Mouse (Mus musculus) hematopoietic stem cell, adult 5-6 weeks (primary cell): Measurements from ENCODE around the gene B3galt6. TPM values are rescaled to one million over a fixed set of nuclear protein-coding genes. Genes with fewer than 3 reads are reported as not detected.
A peak's percentile ranks its signal among the peaks of the same experiment; 100 is the strongest.

Source experiments
- ATAC-seq, 2 experiments: fragments of 125-278 bp in 1 of 2; replicated peaks in 1 of 2; 2 replicates each; pipeline ENCODE4 v1.8.0; 2016 to 2017; ENCODE audit warnings: inconsistent platforms in 2 of 2, mild to moderate bottlenecking in 2 of 2, moderate number of reproducible peaks in 2 of 2, low read depth in 1 of 2, moderate TSS enrichment in 1 of 2; ENCODE audit not compliant: low FRiP score in 2 of 2, poor library complexity in 2 of 2, severe bottlenecking in 2 of 2, insufficient read depth in 1 of 2, low TSS enrichment in 1 of 2
- total RNA-seq: library from RNA; stranded (forward); fragments of 172-1452, 232-1000 nt; gene quantifications from 2 replicates; pipeline ENCODE4 v1.2.3, GENCODE M21; 2017

B3galt6 gene
- total RNA-seq = 8.6 and 11.8 TPM in 2 replicates

DNA sequence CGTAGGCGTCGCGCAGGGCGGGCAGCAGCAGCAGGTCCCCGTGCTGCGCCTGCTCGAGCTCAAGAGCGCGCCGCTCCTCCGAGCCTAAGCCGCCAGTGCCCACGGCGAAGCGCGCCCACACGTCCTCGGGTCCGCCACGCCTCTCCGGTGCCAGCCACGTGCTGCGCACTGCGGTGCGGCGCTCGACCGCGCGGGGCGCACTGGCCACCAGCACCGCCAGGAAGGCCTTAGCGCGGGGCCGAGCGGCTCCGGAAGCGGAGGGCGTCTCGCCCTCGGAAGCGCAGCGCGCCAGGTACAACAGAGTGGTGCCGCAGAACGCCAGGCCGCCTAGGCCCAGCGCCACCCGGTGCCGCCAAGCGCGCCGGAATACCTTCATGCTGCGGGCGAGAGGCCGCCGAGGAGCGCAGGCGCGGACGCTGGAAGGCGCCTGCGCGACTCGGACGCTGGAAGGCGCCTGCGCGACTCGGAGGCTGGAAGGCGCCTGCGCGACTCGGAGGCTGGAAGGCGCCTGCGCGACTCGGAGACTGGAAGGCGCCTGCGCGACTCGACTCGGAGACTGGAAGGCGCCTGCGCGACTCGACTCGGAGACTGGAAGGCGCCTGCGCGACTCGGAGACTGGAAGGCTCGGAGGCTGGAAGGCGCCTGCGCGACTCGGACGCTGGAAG is at the start of gene B3galt6, which contains the start of gene Sdf4:
TSS of gene B3galt6 (minus strand) at position 409 of the 665 bp plus-strand sequence.
TSS of gene Sdf4 (plus strand) at position 632 of the 665 bp plus-strand sequence.
- ATAC-seq = peak; percentile 77 to 78

GRCm38 (mm10) chr4:156034901-156035300 is 42.5 kb upstream of the B3galt6 start:
- ATAC-seq = 0 out of 4 replicates have a peak, but pooled peaks of 1 of the 2 experiments have one; percentile 2

GRCm38 (mm10) chr4:156034301-156034700 is 41.9 kb upstream of the B3galt6 start:
- ATAC-seq = no peak

DNA sequence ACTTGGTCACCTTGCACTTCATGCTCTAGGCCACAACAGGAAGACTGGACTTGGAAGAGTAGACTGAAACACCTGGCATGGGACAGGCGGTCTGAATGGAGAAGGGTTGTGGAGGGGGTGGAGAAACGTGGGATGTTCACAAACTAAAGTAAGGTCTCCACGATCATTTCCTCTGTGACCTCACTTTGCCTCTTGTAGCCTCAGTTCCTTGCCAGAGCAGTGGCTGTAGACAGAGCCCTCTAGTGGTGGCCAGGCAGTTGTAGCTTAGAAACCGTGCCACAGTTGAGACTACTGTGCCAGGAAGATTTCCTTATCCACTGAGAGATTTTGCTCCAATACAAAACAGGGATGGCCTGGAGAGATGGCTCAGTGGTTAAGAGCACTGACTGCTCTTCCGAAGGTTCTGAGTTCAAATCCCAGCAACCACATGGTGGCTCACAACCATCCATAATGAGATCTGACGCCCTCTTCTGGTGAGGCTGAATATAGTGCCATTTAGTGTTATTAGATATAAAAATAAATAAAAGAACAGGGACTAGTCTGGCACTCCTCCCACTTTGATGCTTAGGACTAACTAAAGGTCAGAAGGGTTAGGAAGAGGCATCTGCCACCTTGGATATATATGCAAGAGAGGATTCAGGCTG is 41.1 kb upstream of the B3galt6 start:
- ATAC-seq = peak; percentile 47 to 60; a peak in 2 of 4 replicates

DNA sequence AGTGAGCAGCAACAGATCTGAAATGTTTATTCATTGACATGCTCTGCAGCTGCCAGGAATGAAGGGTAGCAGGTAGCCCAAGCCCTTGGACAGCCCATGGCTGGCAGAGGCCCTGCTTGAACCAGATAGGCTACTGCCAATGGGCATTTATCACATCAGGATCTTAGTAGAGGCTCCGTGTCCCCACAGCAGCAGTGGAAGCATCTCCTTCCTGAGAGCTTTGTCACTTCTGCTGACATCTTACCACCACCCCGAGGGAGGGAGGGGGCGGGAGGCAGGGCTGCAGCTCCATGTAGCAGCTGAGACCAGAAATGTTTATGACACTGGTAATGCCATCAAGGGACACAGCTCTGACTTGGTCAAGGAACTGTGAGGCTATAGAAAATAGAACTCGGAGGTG is 40.4 kb upstream of the B3galt6 start:
- no peak for ATAC-seq

GRCm38 (mm10) chr4:156031593-156032391 is 39.3 kb upstream of the B3galt6 start:
- peak; percentile 67 to 74 for ATAC-seq

DNA sequence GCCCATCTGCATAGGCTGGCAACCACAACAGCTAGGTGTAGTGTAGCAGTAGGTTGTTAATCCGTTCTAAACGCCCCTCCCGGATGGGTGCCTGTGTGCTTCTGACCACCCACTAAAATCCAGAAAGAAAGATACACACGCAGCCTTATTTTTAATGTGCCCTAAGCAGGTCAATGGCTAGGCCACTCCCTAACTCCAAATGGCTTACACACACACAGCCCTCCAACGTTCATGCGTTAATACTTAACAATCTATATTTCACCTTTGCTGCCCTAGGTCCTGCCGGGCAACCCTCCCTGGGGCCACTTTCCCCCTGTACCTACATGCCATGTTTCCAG is 38.8 kb upstream of the B3galt6 start:
- no peak for ATAC-seq

DNA sequence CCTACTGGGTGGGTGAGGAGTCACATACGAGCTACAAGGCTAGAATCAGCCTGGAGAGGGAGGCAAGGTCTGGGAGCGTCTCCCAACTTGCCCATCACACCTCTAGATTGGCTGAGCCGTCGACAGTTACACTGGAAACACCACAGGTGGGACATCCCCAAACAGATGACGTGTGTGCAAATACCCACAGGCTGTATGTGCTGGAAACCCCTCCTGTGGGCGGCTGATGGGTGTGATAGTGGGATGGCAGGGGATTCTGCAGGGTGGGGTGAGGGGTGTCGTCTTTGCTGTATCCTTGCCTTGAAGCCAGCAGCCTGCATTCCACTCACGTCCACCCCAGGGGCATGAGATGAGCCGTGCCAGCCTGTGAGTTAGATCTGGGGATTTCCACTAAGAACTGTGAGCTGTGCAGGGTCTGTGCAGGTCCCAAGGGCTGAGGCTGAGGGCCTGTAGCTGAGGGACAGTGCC is 38.2 kb upstream of the B3galt6 start:
- no peak for ATAC-seq

DNA sequence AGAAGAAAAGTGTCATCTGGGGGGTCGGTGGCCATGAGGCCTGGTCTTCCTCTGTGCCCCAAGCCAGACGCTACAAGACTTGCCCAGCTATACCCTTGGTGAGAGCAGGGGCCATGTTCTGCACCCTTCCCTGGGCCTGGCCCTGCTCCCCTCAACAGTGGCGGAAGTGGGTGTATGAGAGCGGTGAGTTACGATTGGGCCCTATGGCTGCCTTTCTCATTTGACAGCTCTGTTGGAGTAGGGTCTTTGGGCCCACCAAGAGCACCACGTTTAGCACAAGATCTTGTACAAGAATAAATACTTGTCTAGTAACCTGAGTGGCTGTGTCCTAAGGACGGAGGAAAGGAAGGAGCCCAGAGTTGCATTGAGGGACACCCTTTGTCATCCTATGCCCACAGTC is 36.1 kb upstream of the B3galt6 start:
- no peak for ATAC-seq

GRCm38 (mm10) chr4:156026013-156026412 is 33.6 kb upstream of the B3galt6 start, which contains the start of gene Tnfrsf18:
Gene Tnfrsf18 (plus strand): TSS chr4:156026164.
- peak; percentile 68 to 81 for ATAC-seq

DNA sequence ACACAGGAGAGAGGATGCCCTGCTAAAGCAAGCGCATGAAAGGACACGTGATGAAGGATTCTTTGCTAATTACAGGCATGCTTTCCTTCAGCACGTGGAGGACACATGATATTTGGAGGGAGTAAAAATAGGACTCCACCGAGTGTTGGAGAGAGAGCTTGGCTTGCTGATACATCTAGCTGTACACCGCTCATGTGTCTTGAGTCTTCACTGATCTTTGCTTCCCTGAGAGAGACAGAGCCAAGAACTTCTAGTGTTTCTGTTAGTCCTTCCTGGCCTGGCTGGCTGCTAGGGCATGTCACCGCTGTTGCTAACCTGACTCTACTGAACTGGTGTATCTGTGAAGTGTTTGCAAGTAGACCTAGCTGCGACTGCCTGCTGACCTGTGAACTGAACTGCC is 31.7 kb upstream of the B3galt6 start:
- no peak for ATAC-seq

- ATAC-seq = no peak
Measured at GRCm38 (mm10) chr4:156023520-156023919, 31.1 kb upstream of the B3galt6 start.

GRCm38 (mm10) chr4:156021942-156022419 is 29.5 kb upstream of the B3galt6 start:
- no peak for ATAC-seq

GRCm38 (mm10) chr4:156021381-156021780 is 28.9 kb upstream of the B3galt6 start:
- no peak for ATAC-seq

- ATAC-seq = no peak
Measured at GRCm38 (mm10) chr4:156019771-156020170, 27.3 kb upstream of the B3galt6 start.

DNA sequence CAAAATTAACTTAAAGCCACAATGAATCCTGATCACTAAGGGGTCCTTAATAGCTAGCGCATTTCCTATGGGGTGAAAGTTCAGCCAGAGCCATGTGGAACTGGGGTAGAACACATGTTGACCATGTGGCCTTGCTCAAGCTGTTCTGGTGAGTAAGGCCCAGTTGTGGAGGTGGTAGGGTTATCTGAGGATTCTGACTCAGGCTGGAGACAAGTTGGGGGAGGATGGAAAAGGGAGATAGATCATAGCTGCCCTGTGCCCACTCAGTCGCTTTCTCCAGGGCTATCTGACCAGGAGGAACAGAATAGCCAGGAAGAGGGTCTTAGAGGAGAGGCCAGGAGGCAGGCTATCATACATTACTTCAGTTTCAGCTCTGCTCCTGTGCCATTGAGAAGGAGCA is 22.0 kb upstream of the B3galt6 start:
- ATAC-seq = no peak

DNA sequence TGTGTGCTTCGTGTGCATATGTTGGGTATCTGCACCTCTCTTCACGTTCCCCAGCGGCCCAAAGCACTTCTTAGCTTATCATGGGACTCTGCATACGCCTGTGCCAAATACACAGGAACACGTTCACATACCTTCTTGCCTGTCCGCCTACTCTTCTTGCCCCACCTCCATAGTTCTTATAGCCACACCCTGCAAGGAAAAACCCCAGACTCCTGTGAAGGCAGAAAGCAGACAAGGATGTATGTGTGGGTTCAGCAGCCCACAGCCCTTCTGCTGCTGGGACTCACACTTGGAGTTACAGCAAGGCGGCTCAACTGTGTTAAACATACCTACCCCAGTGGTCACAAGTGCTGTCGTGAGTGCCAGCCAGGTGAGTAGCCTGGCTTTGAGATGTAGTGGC is 21.2 kb upstream of the B3galt6 start, which contains the start of gene Tnfrsf4:
TSS of gene Tnfrsf4 (plus strand) at position 207 of the 400 bp plus-strand sequence.
- ATAC-seq = no peak

GRCm38 (mm10) chr4:156008369-156008768 is 15.9 kb upstream of the B3galt6 start:
- ATAC-seq = no peak
